Mouse (Mus musculus) left cerebral cortex, postnatal 14 days (tissue): Measurements from ENCODE around the gene Lrrc74b. TPM values are rescaled to one million over a fixed set of nuclear protein-coding genes. Genes with fewer than 3 reads are reported as not detected.
"Not testable (repeated sequence)": the region's sequence is repeated elsewhere in the genome, so short reads cannot be mapped to it uniquely, and the experiment has no call there.

Source experiments
- DNase-seq, 2 experiments: peaks; one replicate each; pipeline ENCODE4 v3.0.0; 2021 to 2022; ENCODE audit warnings: low spot score in 2 of 2, mixed read lengths in 1 of 2
- intact Hi-C: fragments of 180-260 bp; cut with DNase I; formaldehyde crosslinking; loops from one replicate; pipeline ENCODE4 v1.15.1; 2025
- total RNA-seq, 2 experiments: library from RNA; stranded (reverse); gene quantifications; 2 replicates each; pipeline ENCODE4 v1.2.3; 2021

Lrrc74b gene
- total RNA-seq, 2 experiments from 2014 or later: 0.29 to 0.42 TPM

DNA sequence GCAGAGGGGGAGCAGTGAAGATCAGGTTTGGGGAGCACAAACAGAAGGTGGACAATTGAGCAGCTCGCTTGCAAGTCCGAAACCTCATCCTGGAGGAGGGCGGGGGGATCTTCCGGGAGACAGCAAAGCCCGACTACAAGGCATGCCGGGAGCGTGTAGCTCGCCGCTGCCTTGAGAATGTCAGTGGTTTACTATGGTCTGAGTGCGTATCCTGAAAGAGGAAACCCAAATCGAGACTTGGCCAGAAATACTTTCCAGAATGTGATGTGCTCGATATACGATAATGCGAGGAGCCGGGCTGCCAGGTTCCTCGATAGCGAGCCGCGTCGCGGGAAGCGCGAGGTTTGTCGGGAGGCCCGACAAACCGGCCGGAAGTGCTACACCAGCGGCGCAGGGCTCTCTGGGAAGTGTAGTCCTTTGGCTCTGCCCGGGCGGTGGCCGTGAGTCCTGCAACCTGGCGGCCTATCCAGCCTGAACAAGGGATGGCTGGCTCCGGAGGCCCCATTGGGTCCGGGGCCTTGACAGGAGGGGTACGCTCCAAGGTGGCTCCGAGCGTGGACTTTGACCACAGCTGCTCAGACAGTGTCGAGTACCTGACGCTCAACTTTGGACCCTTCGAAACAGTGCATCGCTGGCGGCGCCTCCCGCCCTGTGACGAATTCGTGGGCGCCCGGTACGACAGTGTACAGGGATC lies 52.4 kb downstream of the Lrrc74b start, which contains the start of gene Lztr1:
TSS of gene Lztr1 (plus strand) at position 143 of the 694 bp plus-strand sequence.
- intact Hi-C loops: no loop called here
- peak; percentile 87 to 90 for DNase-seq

DNA sequence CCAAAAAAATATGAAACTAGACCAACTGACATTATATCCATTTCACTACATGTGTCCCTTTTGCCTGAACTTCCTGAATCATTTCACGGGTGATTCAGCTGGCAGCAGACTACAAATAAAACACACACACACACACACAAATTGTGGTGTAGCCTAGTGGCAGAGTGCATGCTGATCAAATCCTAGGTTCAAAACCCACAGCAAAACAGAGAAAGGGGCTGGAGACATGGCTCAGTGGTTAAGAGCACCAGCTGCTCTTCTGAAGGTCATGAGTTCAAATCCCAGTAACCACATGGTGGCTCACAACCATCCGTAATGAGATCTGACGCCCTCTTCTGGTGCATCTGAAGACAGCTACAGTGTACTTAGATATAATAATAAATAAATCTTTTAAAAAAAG lies 53.0 kb downstream of the Lrrc74b start:
- DNase-seq, intact Hi-C loops: not testable (repeated sequence)

DNA sequence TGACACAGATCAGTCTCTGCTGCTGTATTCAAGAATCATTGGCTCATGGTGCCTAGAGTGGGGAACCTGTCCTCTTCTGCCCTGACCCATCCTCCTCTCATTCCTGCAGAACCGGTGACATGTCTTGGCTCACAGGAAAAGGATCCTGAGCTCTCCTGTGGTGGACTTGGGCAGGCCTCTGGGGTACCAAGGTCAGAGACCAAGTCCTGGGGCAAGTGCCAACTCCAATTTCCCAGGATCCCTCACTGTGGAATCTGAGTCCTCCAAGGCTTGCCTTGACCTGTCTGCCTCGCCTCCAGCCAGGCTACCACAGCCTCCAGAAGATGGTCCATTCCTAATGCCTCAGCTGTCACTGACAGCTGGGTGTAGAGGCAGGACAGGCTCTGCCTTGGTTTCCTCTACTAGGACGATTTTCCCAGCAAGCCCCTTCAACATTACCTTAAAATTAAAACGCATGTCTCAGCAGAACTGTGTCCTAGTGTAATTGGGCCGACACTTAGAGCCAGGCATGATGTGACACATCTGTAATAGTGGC lies 54.0 kb downstream of the Lrrc74b start:
- intact Hi-C loops: no loop called here
- no peak for DNase-seq

DNA sequence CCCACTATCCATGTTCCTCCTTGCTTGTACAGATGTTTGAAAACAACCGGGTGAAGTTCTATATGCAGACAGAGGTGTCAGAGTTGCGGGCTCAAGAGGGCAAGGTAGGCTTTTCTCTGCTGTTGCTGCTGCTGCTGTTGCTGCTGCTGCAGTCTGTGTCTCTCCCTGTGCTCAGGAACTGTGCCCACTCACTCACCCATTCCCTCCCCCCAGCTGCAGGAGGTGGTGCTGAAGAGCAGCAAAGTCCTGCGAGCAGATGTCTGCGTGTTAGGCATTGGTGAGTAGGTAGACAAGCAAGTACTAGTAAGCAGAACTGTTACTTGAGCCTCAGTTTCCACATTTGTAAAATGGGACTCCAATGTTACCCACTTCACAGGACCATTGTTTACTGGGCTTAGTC lies 58.4 kb downstream of the Lrrc74b start:
- no peak for DNase-seq
- intact Hi-C loops: no loop called here

DNA sequence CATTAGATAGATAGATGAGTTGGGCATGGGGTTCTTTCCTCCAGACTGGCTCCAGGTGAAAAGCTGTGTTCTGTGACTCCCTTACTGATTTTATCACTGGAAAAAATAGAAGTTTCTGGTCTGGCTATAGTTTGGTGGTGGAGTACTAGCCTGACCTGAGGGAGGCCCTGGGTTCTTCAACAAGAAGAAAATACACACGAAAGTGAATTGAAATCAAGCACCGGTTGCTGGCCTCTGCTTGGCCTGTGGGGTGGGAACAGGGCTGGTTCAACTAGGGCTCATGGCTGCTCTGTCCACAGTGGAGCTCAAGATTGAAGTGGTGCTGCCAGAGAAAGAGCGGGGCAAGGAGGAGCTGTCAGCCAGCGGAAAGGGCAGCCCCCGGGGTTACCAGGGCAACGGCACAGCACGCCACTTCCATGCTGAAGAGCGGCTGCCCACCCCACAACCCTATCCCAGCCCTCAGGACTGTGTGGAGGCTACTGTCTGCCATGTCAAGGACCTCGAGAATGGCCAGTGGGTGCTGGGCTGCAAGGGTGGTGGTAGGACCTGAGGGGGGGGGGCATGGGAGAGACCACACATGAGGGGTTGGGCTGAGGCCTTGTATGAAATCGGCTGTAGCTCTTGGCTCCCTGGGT lies 61.7 kb downstream of the Lrrc74b start:
- intact Hi-C loops: no loop called here
- no peak for DNase-seq

DNA sequence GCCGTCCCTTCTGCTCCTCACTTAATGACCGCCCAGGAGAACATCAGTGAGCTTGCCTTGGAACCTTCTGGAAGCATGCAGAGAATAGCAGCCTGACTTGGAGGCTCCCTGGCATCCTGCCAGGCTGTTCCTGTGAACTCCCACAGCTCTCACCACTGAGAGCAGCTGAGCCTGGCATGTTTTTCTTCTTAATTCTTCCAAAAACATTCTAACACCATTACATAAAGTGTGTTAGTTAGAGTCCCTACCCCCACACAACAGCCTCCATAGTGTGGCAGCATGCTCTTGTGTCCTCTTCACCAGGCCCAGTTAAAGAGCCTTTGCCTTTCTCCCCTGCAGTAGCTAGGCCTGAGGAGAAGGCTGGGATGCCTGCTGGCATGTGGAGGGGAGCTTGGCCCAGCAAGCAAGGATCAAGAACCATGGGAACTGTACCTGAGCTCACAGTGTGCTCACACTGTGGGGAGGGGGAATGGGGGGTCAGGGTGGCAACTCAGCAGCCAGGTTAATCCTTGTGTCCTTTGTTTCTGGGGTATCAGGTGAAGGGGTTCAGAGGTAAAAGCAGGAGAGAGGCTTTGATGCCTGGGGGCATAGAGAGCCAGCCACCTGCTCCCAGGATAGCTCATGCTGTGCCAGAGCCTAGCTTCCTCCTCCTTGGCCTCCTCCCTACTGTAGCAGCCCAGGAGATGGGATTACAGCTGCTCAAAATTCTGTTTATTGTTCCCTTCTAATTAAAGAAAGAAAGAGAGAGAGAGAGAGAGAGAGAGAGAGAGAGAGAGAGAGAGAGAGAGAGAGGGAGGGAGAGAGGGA lies 64.3 kb downstream of the Lrrc74b start:
- peak; percentile 93 to 98 for DNase-seq
- intact Hi-C loops: no loop called here

Other genes starting within 250 kb of the Lrrc74b start
- gene Serpind1, start 229.9 kb downstream of the Lrrc74b start, total RNA-seq: 1 to 10 TPM; 1.8 TPM
- gene Snap29, start 155.3 kb downstream of the Lrrc74b start, total RNA-seq: 10 to 100 TPM; 26.7 to 29.3 TPM
- 100 to 1,000 TPM; 258 to 275 TPM for gene Pi4ka, start 154.9 kb downstream of the Lrrc74b start, total RNA-seq
- gene Crkl, start 109.3 kb downstream of the Lrrc74b start, total RNA-seq: 10 to 100 TPM; 27.0 to 34.0 TPM
- 10 to 100 TPM; 40.8 to 48.3 TPM for gene Aifm3, start 71.6 kb downstream of the Lrrc74b start, total RNA-seq
- 100 to 1,000 TPM; 163 to 176 TPM for gene Lztr1, start 52.6 kb downstream of the Lrrc74b start, total RNA-seq
- gene Thap7, start 30.1 kb downstream of the Lrrc74b start, total RNA-seq: 10 to 100 TPM; 36.9 to 42.7 TPM
- gene P2rx6, start 638 bp upstream of the Lrrc74b start, total RNA-seq: under 1 TPM; 0.13 to 0.19 TPM
- 10 to 100 TPM; 71.7 to 76.3 TPM for gene Slc7a4, start 22.0 kb upstream of the Lrrc74b start, total RNA-seq
- gene Smpd4, start 58.1 kb upstream of the Lrrc74b start, total RNA-seq: 10 to 100 TPM; 51.9 to 58.8 TPM
- 10 to 100 TPM; 27.5 to 33.9 TPM for gene Ccdc74a, start 85.2 kb upstream of the Lrrc74b start, total RNA-seq
- gene Med15, start 171.6 kb upstream of the Lrrc74b start, total RNA-seq: 10 to 100 TPM; 68.9 to 70.1 TPM
- 10 to 100 TPM; 93.6 to 98.8 TPM for gene Klhl22, start 198.4 kb upstream of the Lrrc74b start, total RNA-seq
- gene Scarf2, start 236.0 kb upstream of the Lrrc74b start, total RNA-seq: 1 to 10 TPM; 3.8 to 4.5 TPM